Mouse (Mus musculus): ENCODE results near the gene Hoxc5. TPM values are rescaled to one million over a fixed set of nuclear protein-coding genes. Genes with fewer than 3 reads are reported as not detected.

The Hoxc5 gene
- total RNA-seq (2022), result 10 to 100 TPM in 2 of 4 experiments, 1 to 10 TPM in 2; 6.4 to 16.0 (median 11.4) TPM

DNA sequence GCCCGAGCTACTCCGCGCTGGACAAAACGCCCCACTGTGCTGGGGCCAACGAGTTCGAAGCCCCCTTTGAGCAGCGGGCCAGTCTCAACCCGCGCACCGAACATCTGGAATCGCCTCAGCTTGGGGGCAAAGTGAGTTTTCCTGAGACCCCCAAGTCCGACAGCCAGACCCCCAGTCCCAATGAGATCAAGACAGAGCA lies at the start of gene Hoxc5:
Gene Hoxc5 (plus strand): TSS at position 132 of the 199 bp plus-strand sequence.
- no peak for DNase-seq

DNA sequence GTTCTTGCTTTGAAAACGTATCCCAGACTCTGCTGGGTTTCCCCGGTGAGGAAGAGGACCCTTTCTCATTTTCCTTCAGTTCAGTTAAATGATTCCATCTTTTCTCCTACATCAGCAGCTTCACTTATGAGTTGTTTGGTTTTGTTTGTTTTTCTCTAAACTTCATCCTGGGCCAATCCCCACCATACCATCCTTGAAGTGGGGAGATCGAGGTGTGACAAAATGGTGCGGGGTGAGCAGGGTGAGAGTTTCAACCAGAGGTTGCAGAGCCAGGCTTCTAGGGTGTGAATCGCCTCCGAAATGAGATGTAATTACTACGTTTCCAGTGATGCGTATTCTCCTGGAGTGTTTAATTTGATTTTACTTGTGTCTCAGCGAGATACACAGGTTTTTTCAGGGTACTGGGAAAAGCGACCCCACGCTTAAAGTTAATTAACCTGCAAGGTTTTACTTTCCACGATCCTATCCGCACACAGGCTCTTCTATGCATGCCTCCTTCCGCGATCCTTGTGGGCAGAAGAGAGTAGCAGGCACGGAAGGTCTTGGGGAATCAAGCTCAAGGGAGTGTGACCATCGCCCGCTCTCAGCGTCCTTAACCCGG lies 49.2 kb upstream of the Hoxc5 start:
- DNase-seq, result no peak

DNA sequence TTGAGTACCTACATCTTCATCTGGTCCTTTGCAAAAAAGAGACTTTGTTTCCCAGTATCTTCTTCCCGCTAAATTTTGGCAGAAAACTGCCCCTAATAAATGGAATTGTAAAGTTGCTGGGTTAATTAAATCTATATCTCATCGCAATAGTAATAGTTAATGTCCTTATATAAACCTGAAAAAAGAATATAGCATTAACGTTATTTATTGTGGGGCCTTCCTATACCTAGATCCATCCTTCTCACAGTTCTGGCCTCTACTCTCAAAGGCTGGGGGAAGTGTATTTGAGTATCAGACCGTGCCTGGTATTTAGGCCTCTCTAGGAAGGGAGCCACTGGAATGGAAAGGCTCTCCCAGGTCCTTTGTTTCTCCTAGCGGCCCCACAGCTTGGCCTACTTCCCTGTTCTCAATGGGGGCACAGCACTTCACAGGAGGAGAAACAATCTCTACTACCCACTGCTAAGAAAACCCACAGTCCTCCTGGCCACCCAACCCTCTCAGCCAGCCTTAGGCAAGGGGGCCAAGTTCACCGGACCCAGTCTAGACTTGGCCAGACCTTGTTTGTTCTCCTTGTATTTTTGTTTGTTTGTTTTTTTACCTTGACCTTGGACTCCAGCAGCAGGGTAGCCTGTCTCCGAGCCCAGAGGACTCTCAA lies 48.5 kb upstream of the Hoxc5 start:
- DNase-seq, result no peak

DNA sequence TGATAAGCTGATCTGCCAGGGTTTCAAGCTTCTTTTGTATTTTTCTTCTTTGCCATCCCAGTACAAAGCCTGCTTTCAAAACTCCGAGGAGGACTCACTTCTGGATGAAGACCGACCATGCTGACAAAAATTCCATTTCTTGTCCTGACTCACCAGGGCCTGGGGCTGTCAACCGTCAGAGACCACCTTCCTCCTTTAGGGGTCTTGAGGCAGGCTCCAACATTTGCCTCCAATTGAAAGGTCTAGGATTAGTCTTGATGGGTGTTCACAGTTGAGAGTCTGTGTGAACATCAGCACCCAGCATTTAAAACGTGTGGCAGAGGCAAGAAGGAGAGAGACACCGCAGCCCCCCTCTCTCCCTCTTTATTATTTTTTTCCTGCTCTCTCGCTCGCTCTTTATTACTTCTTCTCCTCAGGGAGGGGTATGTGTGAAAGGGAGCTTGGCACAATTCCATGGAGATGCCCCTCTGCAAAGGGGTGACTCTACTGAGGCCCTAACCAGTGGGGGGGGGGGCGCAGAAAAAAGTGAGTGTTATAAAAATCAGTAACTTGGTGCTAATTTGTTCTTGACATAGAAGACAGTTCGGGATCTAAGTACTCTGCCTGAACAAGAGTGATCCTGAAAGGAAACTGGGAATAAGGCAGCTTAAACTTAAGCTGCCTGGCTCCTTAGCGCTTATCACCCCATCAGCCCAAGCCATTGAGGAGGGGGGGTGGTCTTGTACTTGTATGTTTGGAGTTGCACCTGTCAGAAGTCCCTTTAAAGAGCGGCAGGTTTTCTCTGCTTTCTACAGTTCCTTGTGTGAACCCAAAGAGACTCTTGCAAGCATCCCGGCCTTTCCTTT lies 47.7 kb upstream of the Hoxc5 start:
- no peak for DNase-seq

DNA sequence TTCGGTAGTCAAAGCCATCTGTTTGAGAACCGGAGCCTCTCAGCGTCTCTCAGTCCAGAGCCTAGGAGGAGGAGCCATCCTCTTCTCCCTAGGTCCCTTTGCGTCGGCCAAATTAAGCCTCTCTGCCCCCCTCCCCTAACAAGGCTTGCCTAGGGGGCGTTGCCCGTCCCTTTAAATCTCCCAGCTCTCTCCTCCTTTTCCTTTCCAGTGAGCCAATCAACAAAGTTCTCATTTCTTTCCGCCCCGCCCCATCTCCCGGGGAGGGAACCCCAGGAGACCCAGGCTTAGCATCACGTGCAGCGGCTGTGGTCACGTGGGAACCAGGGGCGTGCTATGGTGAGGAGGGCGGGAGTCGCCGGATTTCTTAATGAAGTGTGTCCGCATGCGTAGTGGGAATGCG lies 46.6 kb upstream of the Hoxc5 start:
- DNase-seq, result peak; percentile 12

DNA sequence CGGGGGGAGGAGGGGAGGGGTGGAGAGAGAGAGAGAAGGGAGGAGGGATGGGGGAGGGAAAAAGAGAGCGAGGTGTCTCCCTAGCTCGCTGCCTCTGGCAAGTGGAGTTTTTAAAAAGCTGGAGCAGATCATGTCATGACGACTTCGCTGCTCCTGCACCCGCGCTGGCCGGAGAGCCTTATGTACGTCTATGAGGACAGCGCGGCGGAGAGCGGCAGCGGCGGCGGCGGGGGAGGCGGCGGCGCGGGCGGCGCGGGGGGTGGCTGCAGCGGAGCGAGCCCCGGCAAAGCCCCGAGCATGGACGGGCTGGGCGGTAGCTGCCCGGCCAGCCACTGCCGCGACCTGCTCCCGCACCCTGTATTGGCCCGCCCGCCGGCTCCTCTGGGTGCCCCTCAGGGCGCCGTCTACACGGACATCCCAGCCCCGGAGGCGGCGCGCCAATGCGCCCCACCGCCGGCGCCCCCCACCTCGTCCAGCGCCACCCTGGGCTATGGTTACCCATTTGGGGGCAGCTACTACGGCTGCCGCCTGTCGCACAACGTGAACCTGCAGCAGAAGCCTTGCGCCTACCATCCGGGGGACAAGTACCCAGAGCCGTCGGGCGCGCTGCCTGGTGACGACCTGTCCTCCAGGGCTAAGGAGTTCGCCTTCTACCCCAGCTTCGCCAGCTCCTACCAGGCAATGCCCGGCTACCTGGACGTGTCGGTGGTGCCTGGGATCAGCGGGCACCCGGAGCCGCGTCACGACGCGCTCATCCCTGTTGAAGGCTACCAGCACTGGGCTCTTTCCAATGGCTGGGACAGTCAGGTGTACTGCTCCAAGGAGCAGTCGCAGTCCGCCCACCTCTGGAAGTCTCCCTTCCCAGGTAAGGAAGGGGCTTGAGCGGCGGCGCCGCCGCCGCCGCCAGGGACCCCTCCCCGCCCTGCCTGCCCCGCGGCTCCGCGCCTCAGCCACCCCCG lies 45.9 kb upstream of the Hoxc5 start, which contains the start of gene Hoxc13:
Gene Hoxc13 (plus strand): TSS at position 51 of the 959 bp plus-strand sequence.
- DNase-seq, result no peak

DNA sequence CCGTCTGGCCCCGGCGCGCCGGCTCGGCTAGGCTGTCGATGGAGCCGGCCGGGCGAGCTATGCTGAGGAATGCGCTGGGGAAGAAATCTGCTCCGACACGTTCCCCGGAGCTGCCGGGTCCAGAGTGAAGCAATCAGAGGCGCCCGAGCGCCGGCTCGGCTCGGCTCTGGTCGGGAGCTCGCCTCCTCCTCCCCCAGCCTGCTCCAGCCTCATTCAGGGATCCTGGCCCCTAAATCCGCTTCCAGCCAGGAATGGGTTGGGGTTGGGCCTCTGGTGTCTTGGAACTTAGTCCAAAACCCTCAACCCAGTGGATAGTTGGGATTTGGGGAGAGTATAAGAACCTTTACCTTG lies 45.3 kb upstream of the Hoxc5 start:
- DNase-seq, result no peak

DNA sequence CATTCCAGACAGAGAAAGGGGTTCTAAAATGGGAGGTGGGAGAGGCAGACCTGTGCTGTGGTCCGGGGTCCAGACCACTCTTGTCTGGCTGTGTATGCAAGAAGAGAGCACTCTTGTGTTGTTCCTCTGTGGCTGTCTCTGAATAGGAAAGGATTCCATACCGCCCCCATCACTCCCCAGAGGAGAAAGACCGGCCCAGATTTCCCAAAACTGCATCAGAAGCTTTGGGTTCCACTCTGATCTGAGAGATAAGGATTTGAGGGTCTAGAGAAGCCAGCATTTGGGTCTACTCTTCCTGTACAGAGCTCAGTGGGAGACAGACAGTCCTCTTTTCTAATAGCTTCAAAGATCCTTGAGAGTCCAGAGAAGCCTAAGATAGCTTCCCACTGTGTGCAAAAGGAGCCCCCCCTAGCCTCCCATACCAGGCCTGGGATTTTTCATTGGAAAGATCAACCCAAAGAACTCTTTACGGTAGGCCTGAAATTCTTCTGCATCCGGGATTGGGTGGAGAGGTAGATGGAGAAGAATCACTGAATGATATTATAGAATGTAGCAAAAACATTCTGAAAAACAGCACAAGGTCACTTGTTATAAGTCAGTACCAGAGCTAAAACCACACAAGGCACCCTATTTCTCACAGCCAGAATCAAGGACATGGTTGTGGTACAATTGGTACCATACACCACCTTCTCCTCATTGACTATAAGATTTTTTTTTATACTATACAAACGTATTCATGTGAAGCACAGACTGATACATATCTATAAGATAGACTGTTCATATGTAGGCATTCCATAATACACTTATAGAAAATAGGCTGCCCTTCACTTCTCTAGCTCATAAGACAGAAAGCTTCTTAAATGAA lies 44.4 kb upstream of the Hoxc5 start:
- DNase-seq, result no peak

DNA sequence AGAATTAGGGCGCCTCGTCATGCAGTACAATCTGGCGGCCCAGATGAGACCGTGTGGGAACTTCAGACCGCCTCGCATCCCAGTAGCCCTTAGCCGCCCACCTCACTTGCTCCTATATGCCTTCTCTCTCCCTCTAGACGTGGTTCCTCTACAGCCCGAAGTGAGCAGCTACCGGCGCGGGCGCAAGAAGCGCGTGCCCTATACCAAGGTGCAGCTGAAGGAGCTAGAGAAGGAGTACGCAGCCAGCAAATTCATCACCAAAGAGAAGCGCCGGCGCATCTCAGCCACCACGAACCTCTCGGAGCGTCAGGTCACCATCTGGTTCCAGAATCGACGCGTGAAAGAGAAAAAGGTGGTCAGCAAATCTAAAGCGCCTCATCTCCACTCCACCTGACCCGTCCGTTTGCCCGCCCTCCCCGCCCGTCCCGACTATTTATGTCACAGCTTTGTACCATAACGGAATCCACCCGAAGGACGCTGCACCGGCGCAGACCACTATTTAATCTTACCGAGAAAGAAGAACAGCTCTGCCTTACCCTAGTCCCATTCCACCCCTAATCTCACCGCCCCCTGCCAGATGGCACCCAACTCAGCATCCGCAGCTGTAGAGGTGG lies 40.1 kb upstream of the Hoxc5 start:
- no peak for DNase-seq

DNA sequence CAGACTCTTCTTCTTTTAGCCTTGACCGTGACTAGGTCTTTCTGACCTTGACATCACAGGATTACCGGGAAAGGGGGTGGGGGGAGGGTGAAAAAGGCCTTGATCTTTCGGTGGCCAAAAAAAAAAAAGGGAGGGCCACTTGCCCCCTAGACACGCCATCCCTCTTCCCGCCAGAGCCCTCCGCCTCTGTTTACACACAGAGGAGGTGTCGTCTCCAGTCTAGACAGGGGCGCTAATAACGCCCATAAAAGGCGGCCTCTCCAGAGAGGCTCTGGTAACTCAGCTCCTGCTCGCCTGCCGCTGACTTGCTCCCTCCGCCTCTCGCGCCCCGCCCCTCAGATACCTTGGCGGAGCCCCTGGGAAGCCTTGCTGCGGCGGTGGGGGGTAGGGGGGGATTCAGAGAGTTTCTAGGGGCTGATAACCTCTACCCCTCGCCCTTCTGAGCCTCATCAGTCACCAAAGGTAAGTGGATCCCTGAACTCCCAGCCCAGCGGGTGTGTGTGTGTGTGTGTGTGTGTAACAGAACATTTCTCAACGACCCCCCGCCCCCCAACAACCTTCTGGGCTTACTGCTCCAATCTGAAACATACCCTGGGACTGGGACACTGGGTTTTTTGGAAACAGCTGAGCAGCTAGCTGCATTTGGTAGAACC lies 35.4 kb upstream of the Hoxc5 start:
- DNase-seq, result no peak

DNA sequence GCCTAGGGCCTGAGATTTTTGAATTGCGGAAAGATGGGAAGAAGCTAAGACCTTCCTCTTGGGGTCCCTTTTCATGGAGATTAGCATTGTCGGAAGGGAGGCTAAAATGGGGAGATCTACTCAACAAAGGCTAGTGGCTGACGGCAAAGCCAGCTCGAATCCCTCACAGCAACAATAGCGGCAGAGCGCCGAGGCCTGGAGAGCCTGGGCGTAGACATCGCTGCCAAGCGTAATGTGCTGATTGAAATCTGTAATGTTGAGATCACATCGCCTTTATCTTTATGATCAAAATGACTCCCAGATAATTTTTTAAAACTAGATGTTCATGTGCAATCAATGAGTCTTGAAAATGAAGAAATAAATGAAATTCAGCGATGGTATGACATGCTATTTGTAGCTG lies 32.8 kb upstream of the Hoxc5 start:
- no peak for DNase-seq

DNA sequence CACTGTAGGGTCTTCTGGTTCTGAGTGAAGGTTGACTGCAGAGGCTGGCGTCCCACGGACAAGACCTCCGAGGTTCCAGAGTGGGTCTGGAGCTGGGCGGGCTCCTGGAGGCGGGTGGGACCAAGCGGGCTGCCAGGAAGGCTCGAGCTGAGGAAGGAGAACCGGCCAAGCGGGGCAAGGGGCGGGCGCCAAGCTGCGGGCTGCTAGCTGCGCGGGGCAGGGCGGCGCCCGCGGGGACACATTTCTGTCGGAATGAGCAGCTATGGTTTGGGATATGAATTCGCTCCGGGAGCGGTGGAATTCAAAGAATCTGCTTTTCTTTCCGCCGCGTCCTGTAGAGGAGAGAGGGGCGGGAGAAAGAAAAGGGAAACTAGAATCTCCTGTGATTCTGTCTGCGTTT lies 32.3 kb upstream of the Hoxc5 start:
- DNase-seq, result no peak

DNA sequence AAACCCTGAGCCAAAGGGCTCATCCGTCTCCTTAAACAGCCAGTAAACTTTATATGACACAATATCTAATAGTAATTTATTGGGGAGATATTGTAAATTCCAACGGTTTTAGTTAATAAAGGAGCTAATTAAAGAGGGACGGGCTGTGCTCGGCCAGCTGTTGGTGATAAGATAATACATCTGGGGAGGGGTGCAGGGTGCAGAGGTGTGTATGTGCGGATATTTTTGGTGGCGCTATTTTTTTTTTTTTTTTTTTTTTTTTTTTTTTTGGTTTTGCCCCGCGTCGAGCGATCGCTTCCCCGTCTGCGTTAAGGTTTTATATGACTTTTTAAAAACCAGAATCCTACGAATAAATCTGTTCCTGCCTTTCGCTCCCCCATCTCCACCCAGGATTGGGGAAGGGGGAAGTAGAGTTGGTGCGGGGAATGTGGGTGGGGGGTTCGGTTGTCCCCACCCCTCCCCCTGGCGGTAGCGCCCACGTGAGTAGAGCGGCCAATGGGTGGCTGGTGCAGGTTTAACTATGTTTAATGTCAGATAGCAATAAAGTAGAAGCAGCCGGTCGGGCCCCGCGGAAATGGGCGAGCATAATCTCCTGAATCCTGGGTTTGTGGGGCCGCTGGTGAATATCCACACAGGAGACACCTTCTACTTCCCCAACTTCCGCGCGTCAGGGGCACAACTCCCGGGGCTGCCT lies 30.8 kb upstream of the Hoxc5 start, which contains the start of gene Hoxc12:
Gene Hoxc12 (plus strand): TSS at position 479 of the 694 bp plus-strand sequence.
- no peak for DNase-seq

DNA sequence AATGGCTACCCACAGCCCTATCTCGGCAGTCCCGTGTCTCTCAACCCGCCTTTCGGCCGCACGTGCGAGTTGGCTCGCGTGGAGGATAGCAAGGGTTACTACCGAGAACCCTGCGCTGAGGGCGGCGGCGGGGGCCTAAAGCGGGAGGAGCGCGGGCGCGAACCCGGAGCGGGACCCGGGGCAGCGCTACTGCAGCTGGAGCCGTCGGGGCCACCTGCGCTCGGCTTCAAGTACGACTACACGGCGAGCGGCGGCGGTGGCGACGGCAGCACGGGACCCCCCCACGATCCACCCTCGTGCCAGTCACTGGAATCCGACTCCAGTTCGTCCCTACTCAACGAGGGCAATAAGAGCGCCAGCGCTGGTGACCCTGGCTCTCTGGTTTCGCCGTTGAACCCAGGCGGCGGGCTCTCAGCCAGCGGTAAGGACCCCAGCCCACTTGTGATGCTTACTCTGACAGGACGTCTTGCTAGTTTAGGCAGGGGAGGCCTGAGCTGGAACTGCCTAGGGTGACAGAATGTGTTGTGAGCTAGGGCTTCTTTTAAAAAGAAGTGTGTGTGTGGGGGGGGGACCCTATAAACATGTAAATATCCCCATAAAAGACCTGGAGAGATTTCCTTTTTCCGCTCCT lies 30.1 kb upstream of the Hoxc5 start:
- no peak for DNase-seq

DNA sequence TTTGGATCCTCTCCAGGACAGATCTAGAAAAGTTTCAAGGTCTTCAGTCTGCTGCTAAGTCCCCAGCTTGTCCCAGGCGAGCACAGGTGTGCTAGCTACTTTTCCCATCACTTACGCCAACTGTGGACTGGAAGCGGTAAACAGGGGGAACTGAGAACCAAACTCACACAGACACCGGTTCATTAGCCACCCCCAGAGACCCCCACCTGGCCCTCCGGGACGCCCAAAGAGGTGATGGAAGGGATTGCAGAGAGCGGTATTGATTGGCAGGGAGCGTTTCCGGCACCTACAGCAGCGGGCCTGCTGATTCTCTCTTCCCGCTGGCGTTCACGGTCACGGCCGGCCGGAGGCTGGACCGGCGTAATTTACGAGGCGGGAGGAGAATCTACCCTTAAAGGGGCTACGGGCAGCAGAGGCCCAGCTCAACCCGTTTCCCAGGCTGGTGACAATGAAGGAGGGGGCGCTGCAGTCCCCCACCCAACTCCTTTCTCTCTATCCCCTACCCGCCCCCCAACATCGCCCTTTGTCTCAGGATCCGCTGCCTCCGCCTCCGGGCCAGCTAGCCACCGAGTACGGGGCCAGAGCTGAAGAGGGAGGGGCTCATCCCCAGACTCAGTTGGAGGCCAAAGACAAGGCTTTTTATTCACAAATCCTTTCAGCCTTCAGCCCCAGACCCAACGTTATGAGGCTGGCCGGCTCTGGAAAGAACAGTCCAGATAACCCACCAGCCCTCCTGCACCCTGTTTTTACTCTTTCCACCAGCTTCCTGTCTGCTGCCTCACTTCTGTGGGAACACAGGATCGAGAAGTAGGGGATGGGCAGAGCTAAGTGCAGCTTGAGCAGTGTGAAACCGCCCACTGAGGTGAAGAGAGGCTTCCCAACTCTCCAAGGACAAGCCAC lies 27.7 kb upstream of the Hoxc5 start:
- DNase-seq, result no peak

DNA sequence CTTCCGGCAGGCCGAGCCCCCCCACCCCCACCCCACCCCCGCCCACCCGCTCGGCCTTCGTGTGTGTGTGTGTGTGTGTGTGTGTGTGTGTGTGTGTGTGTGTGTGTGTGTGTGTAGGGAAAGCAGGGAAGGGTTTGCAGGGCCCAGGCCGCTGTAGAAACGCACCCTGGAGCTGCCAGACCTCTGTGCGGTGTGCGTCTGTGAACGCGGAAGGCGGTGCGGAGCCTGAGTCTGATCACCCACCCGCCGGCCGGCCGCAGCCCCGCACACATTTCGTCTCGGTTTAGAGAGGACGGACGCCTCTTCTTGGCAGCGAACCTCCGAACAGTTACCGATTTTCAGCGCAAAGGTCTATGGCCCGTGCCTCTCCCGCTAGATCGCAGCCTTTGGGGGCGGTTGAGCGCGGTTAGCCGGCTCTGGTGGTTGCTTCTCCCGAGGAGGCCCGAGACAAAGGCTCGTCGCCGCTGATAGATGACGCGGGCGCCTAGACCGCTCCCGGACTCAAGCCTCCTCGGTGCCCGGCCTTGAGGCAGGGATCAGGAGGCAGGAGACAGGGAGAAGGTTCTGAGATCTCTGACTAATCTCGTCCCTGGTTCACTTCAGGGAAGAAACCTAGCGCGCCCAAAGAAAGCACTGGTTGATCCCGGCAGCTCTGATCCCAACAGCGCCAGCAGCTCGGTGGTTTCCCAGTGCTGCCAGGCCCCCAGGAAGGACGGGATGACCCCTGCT lies 24.3 kb upstream of the Hoxc5 start:
- DNase-seq, result no peak

DNA sequence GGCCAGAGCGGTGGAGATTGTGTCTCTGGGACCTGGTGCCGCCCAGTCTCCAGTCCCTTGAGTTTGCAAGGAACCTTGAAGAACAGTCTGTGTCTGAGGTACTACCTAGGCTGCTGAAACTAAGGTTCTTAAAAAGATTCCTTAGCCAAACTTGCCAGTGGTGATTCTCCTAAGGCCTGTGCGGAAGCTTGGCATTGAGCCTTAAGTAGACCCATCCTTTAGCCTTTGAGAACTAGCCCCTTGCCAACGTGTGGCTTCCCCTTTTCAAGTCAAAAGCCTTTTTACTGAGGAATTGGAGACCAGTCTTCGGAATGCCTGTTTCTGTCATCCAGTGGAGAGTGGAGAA lies 23.8 kb upstream of the Hoxc5 start:
- DNase-seq, result no peak

All from adrenal gland, adult 8-10 months (tissue).